Mouse (Mus musculus) c-Kit-positive CD71-positive TER-119-negative erythroid progenitor cells, embryonic 14.5 days (primary cell): ENCODE results near the gene Dusp22.

Source experiments
- DNase-seq: peaks from one replicate; pipeline ENCODE4 v3.0.0-alpha.2; 2013; ENCODE audit warnings: low read depth

The Dusp22 gene

GRCm38 (mm10) chr13:30673878-30674277 is 14.1 kb downstream of the Dusp22 start:
- no peak for DNase-seq

GRCm38 (mm10) chr13:30678822-30679221 is 19.0 kb downstream of the Dusp22 start:
- no peak for DNase-seq

- no peak for DNase-seq
These were observed 22.1 kb downstream of the Dusp22 start for GRCm38 (mm10) chr13:30681866-30682265.

GRCm38 (mm10) chr13:30682328-30682727 is 22.5 kb downstream of the Dusp22 start:
- no peak for DNase-seq

GRCm38 (mm10) chr13:30684614-30685122 is 24.9 kb downstream of the Dusp22 start:
- DNase-seq: no peak

GRCm38 (mm10) chr13:30685957-30686356 is 26.2 kb downstream of the Dusp22 start:
- no peak for DNase-seq

GRCm38 (mm10) chr13:30688035-30688616 is 28.3 kb downstream of the Dusp22 start:
- no peak for DNase-seq

GRCm38 (mm10) chr13:30689475-30689874 is 29.7 kb downstream of the Dusp22 start:
- DNase-seq: no peak

- DNase-seq: no peak
These were observed 31.9 kb downstream of the Dusp22 start for GRCm38 (mm10) chr13:30691441-30692292.

GRCm38 (mm10) chr13:30692644-30693385 is 33.0 kb downstream of the Dusp22 start:
- DNase-seq: no peak

- DNase-seq: no peak
These were observed 35.4 kb downstream of the Dusp22 start for GRCm38 (mm10) chr13:30695232-30695631.

GRCm38 (mm10) chr13:30695890-30696289 is 36.1 kb downstream of the Dusp22 start:
- DNase-seq: no peak

GRCm38 (mm10) chr13:30697880-30698279 is 38.1 kb downstream of the Dusp22 start:
- DNase-seq: no peak

- DNase-seq: no peak
These were observed 42.9 kb downstream of the Dusp22 start for GRCm38 (mm10) chr13:30702695-30703094.

GRCm38 (mm10) chr13:30704246-30705095 is 44.7 kb downstream of the Dusp22 start:
- DNase-seq: no peak

- DNase-seq: no peak
These were observed 51.3 kb downstream of the Dusp22 start for GRCm38 (mm10) chr13:30711066-30711465.

GRCm38 (mm10) chr13:30711711-30712110 is 51.9 kb downstream of the Dusp22 start:
- DNase-seq: no peak

GRCm38 (mm10) chr13:30712280-30712679 is 52.5 kb downstream of the Dusp22 start:
- DNase-seq: no peak

- DNase-seq: no peak
These were observed 53.8 kb downstream of the Dusp22 start for GRCm38 (mm10) chr13:30713621-30714020.

- DNase-seq: no peak
These were observed 54.8 kb downstream of the Dusp22 start for GRCm38 (mm10) chr13:30714552-30714951.

- no peak for DNase-seq
These were observed 55.3 kb downstream of the Dusp22 start for GRCm38 (mm10) chr13:30715060-30715459.

GRCm38 (mm10) chr13:30715573-30715972 is 55.8 kb downstream of the Dusp22 start:
- no peak for DNase-seq
